Mouse (Mus musculus): ENCODE measurements at regions not wholly inside any gene's neighbourhood (a gene's known extent, or its start where the extent isn't known, plus 50 kb on each side); places are given as distances from the start of the nearest gene placed in this dataset.

- TF ChIP-seq POLR2A (IDR thresholded peaks at IDR 0.05; ENCODE audit: extremely low read depth, insufficient read depth, low read length) (no peak), CTCF (IDR thresholded peaks at IDR 0.05; ENCODE audit: extremely low read depth, insufficient read depth, low read length) (no peak)
Observed at GRCm38 (mm10) chr1:81522929-81523328, 446.2 kb downstream of the Nyap2 start.

Measured in cortical plate, adult 2 months (tissue).